In genomic region chr8:109947447-109948284, GRCm38 (mm10) we compare ENCODE assay signal across 9 mouse cellular contexts. TPM values are rescaled to one million over a fixed set of nuclear protein-coding genes. Genes with fewer than 3 reads are reported as not detected.
DNase-seq lines count a peak whose midpoint lies in the region; ATAC-seq lines count a peak whose summit lies in the region.
"Had no signal": no experiment of that assay in that cellular context is flagged by ENCODE, and none has a peak within 500 bp of the region (broad histone marks: within the 10 kb centered on the region; RNA-seq: fewer than 3 reads in every experiment).

No protein-coding gene starts in this region.

- peak overlapping the region; percentile 84 for H3K4me2 ChIP-seq in embryonic facial prominence, embryonic 11.5 days (ENCODE audit: low read depth, low read length)
- H3K4me2 ChIP-seq in hindbrain, embryonic 16.5 days (ENCODE audit: low read length): peak overlapping the region; percentile 80
- peak overlapping the region; percentile 67 for H3K4me2 ChIP-seq in midbrain, embryonic 14.5 days (ENCODE audit: low read length)

- H3K4me3 ChIP-seq in embryonic facial prominence, embryonic 11.5 days (ENCODE audit: low read depth, low read length): peak overlapping the region; percentile 33
- H3K4me3 ChIP-seq in hindbrain, embryonic 16.5 days (ENCODE audit: low read length): peak overlapping the region; percentile 47
- H3K4me3 ChIP-seq in midbrain, embryonic 14.5 days (replicated peaks; ENCODE audit: low read depth, low read length): peak overlapping the region; percentile 39

- no peaks in the 10 kb centered on the region for H3K36me3 ChIP-seq in embryonic facial prominence, embryonic 11.5 days (replicated peaks; ENCODE audit: control insufficient read depth, insufficient read depth, low read depth, low read length)
- no peaks in the 10 kb centered on the region; the same call in 1 of the 2 replicates for H3K36me3 ChIP-seq in hindbrain, embryonic 16.5 days (ENCODE audit: control insufficient read depth, insufficient read depth, low read length)
- H3K36me3 ChIP-seq in midbrain, embryonic 14.5 days (ENCODE audit: control insufficient read depth, insufficient read depth, low read length): peaks cover 11% of the 10 kb centered on the region; the same call in 1 of the 2 replicates

- peak; percentile 71 for DNase-seq in heart, adult 11 months
- no peak for DNase-seq in heart, postnatal 14 days
- DNase-seq in WW6 (ENCODE audit: low read depth, low spot score) (peak; percentile 52), liver (peak; percentile 38)
- peak; percentile 63 for DNase-seq in embryonic facial prominence, embryonic 11.5 days (ENCODE audit: low spot score)
- peak; percentile 80 for DNase-seq in midbrain, embryonic 14.5 days
- DNase-seq in thymus, postnatal 4 days: peak; percentile 52

- intact Hi-C loops in heart, postnatal 14 days (cut with DNase I): no loop called here

- 1% methylated on average over 26 of the region's 26 CpGs for WGBS in embryonic facial prominence, embryonic 11.5 days
- WGBS in hindbrain, embryonic 16.5 days: 2% methylated on average over 26 of the region's 26 CpGs
- 3% methylated on average over 26 of the region's 26 CpGs for WGBS in midbrain, embryonic 14.5 days

- no peaks in the 10 kb centered on the region for H3K9me3 ChIP-seq in embryonic facial prominence, embryonic 11.5 days (replicated peaks; ENCODE audit: control insufficient read depth, low read length)
- H3K9me3 ChIP-seq in hindbrain, embryonic 16.5 days (ENCODE audit: control insufficient read depth, low read length): no peaks in the 10 kb centered on the region
- H3K9me3 ChIP-seq in midbrain, embryonic 14.5 days (ENCODE audit: control insufficient read depth, low read length): no peaks in the 10 kb centered on the region

- H3K4me1 ChIP-seq in embryonic facial prominence, embryonic 11.5 days (ENCODE audit: control insufficient read depth, insufficient read depth, low read length): peaks cover 4% of the 10 kb centered on the region
- peaks cover 8% of the 10 kb centered on the region for H3K4me1 ChIP-seq in hindbrain, embryonic 16.5 days (ENCODE audit: control insufficient read depth, insufficient read depth, low read depth, low read length)
- 0 out of 2 replicates have a peak, but pooled peaks cover 6% of the 10 kb centered on the region for H3K4me1 ChIP-seq in midbrain, embryonic 14.5 days (ENCODE audit: control insufficient read depth, insufficient read depth, low read length)

- peak; percentile 66; the same call in 1 of the 2 replicates for ATAC-seq in embryonic facial prominence, embryonic 11.5 days (replicated peaks; ENCODE audit: insufficient number of reproducible peaks, low FRiP score, low TSS enrichment, low read depth)
- peak; percentile 78 for ATAC-seq in hindbrain, embryonic 16.5 days
- peak; percentile 34; the same call in 1 of the 2 replicates for ATAC-seq in midbrain, embryonic 14.5 days (ENCODE audit: low FRiP score, low TSS enrichment)

- peaks cover 8% of the 10 kb centered on the region for H3K27me3 ChIP-seq in embryonic facial prominence, embryonic 11.5 days (ENCODE audit: control insufficient read depth, insufficient read depth, low read length)
- H3K27me3 ChIP-seq in hindbrain, embryonic 16.5 days (replicated peaks; ENCODE audit: control insufficient read depth, insufficient read depth, low read length): no peaks in the 10 kb centered on the region
- no peaks in the 10 kb centered on the region for H3K27me3 ChIP-seq in midbrain, embryonic 14.5 days (ENCODE audit: control insufficient read depth, insufficient read depth, low read length)

- no peak overlapping the region for H3K27ac ChIP-seq in embryonic facial prominence, embryonic 11.5 days (replicated peaks; ENCODE audit: low read depth, low read length)
- H3K27ac ChIP-seq in hindbrain, embryonic 16.5 days (ENCODE audit: low read depth, low read length): peak overlapping the region; percentile 79
- peak overlapping the region; percentile 73 for H3K27ac ChIP-seq in midbrain, embryonic 14.5 days (replicated peaks; ENCODE audit: low read depth, low read length)

- peak overlapping the region; percentile 54 for H3K9ac ChIP-seq in embryonic facial prominence, embryonic 11.5 days (replicated peaks; ENCODE audit: low read length)
- H3K9ac ChIP-seq in hindbrain, embryonic 16.5 days (ENCODE audit: low read depth, low read length): peak overlapping the region; percentile 62
- peak overlapping the region; percentile 56 for H3K9ac ChIP-seq in midbrain, embryonic 14.5 days (replicated peaks; ENCODE audit: low read length)

RNA-seq across cellular contexts. Expression of gene Marveld3, which starts 14.3 kb away (rescaled TPM):
- under 1 TPM; 0.29 to 0.31 TPM for total RNA-seq in heart, postnatal 14 days (2021)
- 0.43 and 0.65 TPM in 2 replicates for polyA plus RNA-seq in embryonic facial prominence, embryonic 11.5 days (2014; fragmentation: Nextera tagmentation; extraction: Ambion mirVana)
- 1.9 and 2.3 TPM in 2 replicates for polyA plus RNA-seq in hindbrain, embryonic 16.5 days (2015; fragmentation: Nextera tagmentation; extraction: Ambion mirVana)
- polyA plus RNA-seq in midbrain, embryonic 14.5 days (2014; fragmentation: Nextera tagmentation; extraction: Ambion mirVana): 1.1 and 1.4 TPM in 2 replicates

RNA-seq across cellular contexts. Expression of gene Tat, which starts 42.6 kb away (rescaled TPM):
- total RNA-seq in heart, postnatal 14 days (2021): 1 to 10 TPM; 1.3 to 1.6 TPM
- not detected in 2 replicates for polyA plus RNA-seq in embryonic facial prominence, embryonic 11.5 days (2014; fragmentation: Nextera tagmentation; extraction: Ambion mirVana)
- polyA plus RNA-seq in hindbrain, embryonic 16.5 days (2015; fragmentation: Nextera tagmentation; extraction: Ambion mirVana): not detected in 2 replicates
- polyA plus RNA-seq in midbrain, embryonic 14.5 days (2014; fragmentation: Nextera tagmentation; extraction: Ambion mirVana): not detected in 2 replicates
- total RNA-seq: layer of hippocampus, postnatal 14 days had no signal

Comparison
In these comparisons a context has a peak if more than half of its experiments do, and no peak if none do; other contexts are left out.
1. DNase-seq: peak in heart, adult 11 months (single experiment), WW6 (single experiment), embryonic facial prominence, embryonic 11.5 days (single experiment), liver (single experiment), midbrain, embryonic 14.5 days (single experiment) and thymus, postnatal 4 days (single experiment); none in heart, postnatal 14 days (0 of 2).
2. Peak in every context shown above with its lines, with median percentiles within 50 percentile points of each other: ATAC-seq, H3K4me2 ChIP-seq, H3K4me3 ChIP-seq and H3K9ac ChIP-seq.